Comparison of ENCODE assay signal across 6 mouse cellular contexts in the genomic region with DNA sequence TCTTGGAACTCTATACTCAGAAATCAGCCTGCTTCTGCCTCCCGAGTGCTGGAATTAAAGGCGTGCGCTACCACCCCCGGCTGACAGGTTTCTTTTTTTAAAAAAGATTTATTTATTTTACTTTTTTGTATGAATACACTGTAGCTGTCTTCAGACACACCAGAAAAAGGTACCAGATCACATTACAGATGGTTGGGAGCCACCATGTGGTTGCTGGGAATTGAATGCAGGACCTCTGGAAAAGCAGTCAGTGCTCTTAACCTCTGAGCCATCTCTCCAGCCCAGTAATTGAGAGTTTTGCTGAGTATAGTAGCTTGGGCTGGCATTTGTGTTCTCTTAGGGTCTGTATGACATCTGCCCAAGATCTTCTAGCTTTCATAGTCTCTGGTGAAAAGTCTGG.
DNase-seq lines count a peak whose midpoint lies in the region; ATAC-seq and TF ChIP-seq lines count a peak whose summit lies in the region.
"Not testable (repeated sequence)": the region's sequence is repeated elsewhere in the genome, so short reads cannot be mapped to it uniquely, and the experiment has no call there.

No protein-coding gene starts in this region.

- H3K9me3 ChIP-seq in intestine, postnatal 0 days (ENCODE audit: control insufficient read depth) = not testable (repeated sequence)

- not testable (repeated sequence) for H3K27me3 ChIP-seq in Patski; intestine, postnatal 0 days (replicated peaks; ENCODE audit: control insufficient read depth, insufficient read depth, low read length); kidney, adult 2 months (replicated peaks; ENCODE audit: control insufficient read depth, insufficient read depth, low read length); liver, adult 2 months (ENCODE audit: control insufficient read depth, insufficient read depth, low read length)

- 93% methylated on average over 4 of the region's 4 CpGs for WGBS in intestine, postnatal 0 days
- 96% methylated on average over 4 of the region's 4 CpGs for WGBS in kidney, adult 2 months
- WGBS in liver, adult 2 months = 96% methylated on average over 4 of the region's 4 CpGs

- POLR2A ChIA-PET in Patski (lab: Charles Lee) = not testable (repeated sequence)

- not testable (repeated sequence) for TF ChIP-seq POLR2A in kidney, adult 2 months (IDR thresholded peaks at IDR 0.05; ENCODE audit: low read depth, low read length); liver, adult 2 months (IDR thresholded peaks at IDR 0.05; ENCODE audit: extremely low read depth, insufficient read depth, low read length)

- CTCF ChIA-PET in Patski (lab: Charles Lee) = not testable (repeated sequence)

- in situ Hi-C loops in Patski (cut with MboI; ENCODE audit: low pct_unique_long_range_greater_than_20kb) = not testable (repeated sequence)

- not testable (repeated sequence) for H3K27ac ChIP-seq in intestine, postnatal 0 days (ENCODE audit: low read depth, low read length); kidney, adult 2 months (ENCODE audit: insufficient read depth, low read depth, low read length); liver, adult 2 months (replicated peaks; ENCODE audit: insufficient read depth, low read depth, low read length)

- not testable (repeated sequence) for H3K36me3 ChIP-seq in intestine, postnatal 0 days (ENCODE audit: control insufficient read depth, insufficient read depth); kidney, adult 2 months (ENCODE audit: control insufficient read depth, insufficient read depth, low read length); liver, adult 2 months (ENCODE audit: control insufficient read depth, insufficient read depth, low read length)

- not testable (repeated sequence) for H3K9ac ChIP-seq in intestine, postnatal 0 days (ENCODE audit: low read depth, low read length); liver, adult 2 months (ENCODE audit: low read depth, low read length)

- ATAC-seq in Patski; intestine, postnatal 0 days: not testable (repeated sequence)

- not testable (repeated sequence) for H3K79me2 ChIP-seq in liver, adult 2 months (ENCODE audit: control insufficient read depth, insufficient read depth, low read length)

- H3K4me3 ChIP-seq in intestine, postnatal 0 days (ENCODE audit: low read depth, low read length); kidney, adult 2 months (ENCODE audit: insufficient read depth, low read depth, low read length); liver, adult 2 months (ENCODE audit: insufficient read depth, low read depth, low read length): not testable (repeated sequence)

- TF ChIP-seq CTCF in Patski (IDR thresholded peaks at IDR 0.05) = peak; percentile 38
- TF ChIP-seq CTCF in intestine, postnatal 0 days (IDR thresholded peaks at IDR 0.05; ENCODE audit: low read depth) = peak; percentile 33; the same call in 1 of the 2 replicates
- TF ChIP-seq CTCF in kidney, adult 2 months (conservative IDR thresholded peaks at IDR 0.05; ENCODE audit: insufficient read depth, insufficient read length, low read depth, low read length) = 0 out of 2 replicates have a peak, but pooled peaks have one; percentile 22
- not testable (repeated sequence) for TF ChIP-seq CTCF in liver, adult 2 months (IDR thresholded peaks at IDR 0.05; ENCODE audit: low read depth, low read length)

- not testable (repeated sequence) for H3K4me2 ChIP-seq in intestine, postnatal 0 days (replicated peaks; ENCODE audit: low read depth)

- not testable (repeated sequence) for H3K4me1 ChIP-seq in intestine, postnatal 0 days (replicated peaks; ENCODE audit: control insufficient read depth, insufficient read depth, low read length); kidney, adult 2 months (ENCODE audit: control insufficient read depth, insufficient read depth, low read length); liver, adult 2 months (ENCODE audit: control insufficient read depth, insufficient read depth, low read length)

- DNase-seq in Patski (ENCODE audit: low read depth, low spot score) = not testable (repeated sequence)
- peak; percentile 11 for DNase-seq in adrenal gland, adult 2 months
- peak; percentile 52 for DNase-seq in kidney, adult 2 months
- DNase-seq in kidney, adult 9 months = peak; percentile 58
- DNase-seq in liver, adult 2 months (ENCODE audit: extremely low read depth, low read depth, low spot score) = peak; percentile 15
